Mouse (Mus musculus) liver, embryonic 15.5 days (tissue): Measurements from ENCODE around the gene Fndc8. TPM values are rescaled to one million over a fixed set of nuclear protein-coding genes. Genes with fewer than 3 reads are reported as not detected.

Experiments
- ATAC-seq: fragments of 200-750 bp; cut with Nextera tagmentation; 2 replicates; pipeline ENCODE4 v1.8.0; 2017; ENCODE audit warnings: moderate number of reproducible peaks, mild to moderate bottlenecking, moderate library complexity; ENCODE audit not compliant: insufficient read depth
- H3K27ac ChIP-seq: fragments of 300-500 bp; sonication (generic); replicated peaks from 2 replicates; pipeline ENCODE4 v1.5.1; 2015; ENCODE audit warnings: mild to moderate bottlenecking, inconsistent platforms
- H3K27me3 ChIP-seq: fragments of 300-500 bp; sonication (generic); 2 replicates; pipeline ENCODE4 v1.6.1; 2015; ENCODE audit warnings: mild to moderate bottlenecking, inconsistent platforms
- H3K36me3 ChIP-seq: fragments of 300-500 bp; sonication (generic); replicated peaks from 2 replicates; pipeline ENCODE4 v1.6.1; 2015; ENCODE audit warnings: moderate library complexity, mild to moderate bottlenecking, inconsistent platforms
- H3K4me1 ChIP-seq: fragments of 300-500 bp; sonication (generic); replicated peaks from 2 replicates; pipeline ENCODE4 v1.6.1; 2015; ENCODE audit warnings: inconsistent platforms
- H3K4me2 ChIP-seq: fragments of 300-500 bp; sonication (generic); 2 replicates; pipeline ENCODE4 v1.6.1; 2015; ENCODE audit warnings: moderate library complexity, mild to moderate bottlenecking, inconsistent platforms
- H3K4me3 ChIP-seq: fragments of 300-500 bp; sonication (generic); replicated peaks from 2 replicates; pipeline ENCODE4 v1.5.1; 2015; ENCODE audit warnings: mild to moderate bottlenecking, inconsistent platforms
- H3K9ac ChIP-seq: fragments of 300-500 bp; sonication (generic); 2 replicates; pipeline ENCODE4 v1.6.1; 2015; ENCODE audit warnings: moderate library complexity, mild to moderate bottlenecking, inconsistent platforms
- H3K9me3 ChIP-seq: fragments of 300-500 bp; sonication (generic); replicated peaks from 2 replicates; pipeline ENCODE4 v1.6.1; 2016; ENCODE audit warnings: inconsistent platforms
- WGBS: fragments of 180-500 bp; shearing (Covaris S2); methylation state at CpG from one replicate; pipeline ENCODE4 v1.1.7; 2015; ENCODE audit warnings: mixed read lengths; ENCODE audit not compliant: insufficient replicate concordance; 5-methylcytosine and 5-hydroxymethylcytosine counted together
- polyA plus RNA-seq: library from polyadenylated mRNA; unstranded; fragments of >200 nt; fragmentation: Nextera tagmentation; extraction: Ambion mirVana; gene quantifications from 2 replicates; pipeline ENCODE4 v1.2.1, GENCODE M21; 2015

Fndc8 gene
- polyA plus RNA-seq, 1 experiment from 2014 or later = 0.07 TPM

- H3K36me3 ChIP-seq = no peaks in the 10 kb centered on the region
- peaks cover 10% of the 10 kb centered on the region for H3K27me3 ChIP-seq
- 1% methylated on average over 26 of the region's 26 CpGs for WGBS
- H3K4me2 ChIP-seq = peak within 1 kb of the TSS; percentile 86
- H3K9me3 ChIP-seq = no peaks in the 10 kb centered on the region
- peak within 1 kb of the TSS; percentile 58 for H3K27ac ChIP-seq
- H3K4me1 ChIP-seq = peaks cover 31% of the 10 kb centered on the region
- H3K9ac ChIP-seq = peak within 1 kb of the TSS; percentile 74
- peak; percentile 91 for ATAC-seq
- H3K4me3 ChIP-seq = peak within 1 kb of the TSS; percentile 78
Measured at GRCm38 (mm10) chr11:82890342-82890762, 1.6 kb upstream of the Fndc8 start, which contains the start of gene Rad51d. Gene Rad51d, minus strand, starts transcription at chr11:82890614.

DNA sequence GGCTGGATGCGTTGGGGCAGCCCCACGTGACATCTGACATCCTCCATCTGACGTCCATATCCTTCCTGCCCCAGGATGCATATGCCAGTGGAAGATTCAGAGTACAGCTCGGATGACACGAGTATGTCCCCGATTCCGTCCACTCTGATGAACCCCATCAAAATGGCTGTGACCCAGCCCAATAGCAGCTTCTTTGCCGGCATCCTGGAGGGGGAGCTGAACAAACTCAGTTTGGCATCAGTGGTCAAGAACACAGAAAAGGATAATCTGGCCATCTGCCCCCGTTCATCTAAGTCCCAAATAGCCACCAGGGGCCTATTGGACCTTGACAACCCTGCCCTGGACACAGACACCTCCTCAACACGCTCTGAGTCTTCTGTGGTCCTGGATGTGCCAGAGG, 5.6 kb downstream of the Fndc8 start:
- H3K27ac ChIP-seq = no peak overlapping the region
- no peak for ATAC-seq

DNA sequence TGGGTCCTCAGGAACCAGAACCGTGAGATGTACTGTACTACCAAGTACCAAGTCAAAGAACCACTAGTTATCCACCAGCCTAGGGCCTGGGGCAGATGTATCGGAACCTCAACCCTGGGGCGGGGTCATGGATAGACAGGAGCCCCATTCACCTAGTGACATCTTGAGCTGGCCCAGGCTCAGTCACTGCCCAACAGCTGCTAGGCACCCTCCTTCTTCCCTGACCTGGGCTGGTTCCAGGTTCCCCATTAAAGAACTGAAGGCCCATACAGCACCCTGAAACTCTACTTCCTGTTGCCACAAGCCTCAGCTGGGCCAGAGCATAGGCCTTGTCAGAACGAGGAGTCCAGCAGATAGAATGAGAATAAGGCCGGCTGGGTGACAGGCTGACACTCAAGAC, 7.8 kb downstream of the Fndc8 start:
- ATAC-seq = no peak
- no peaks in the 10 kb centered on the region for H3K27me3 ChIP-seq
- H3K9ac ChIP-seq = no peak overlapping the region
- H3K9me3 ChIP-seq = no peaks in the 10 kb centered on the region
- no peak overlapping the region for H3K27ac ChIP-seq
- peaks cover 47% of the 10 kb centered on the region for H3K36me3 ChIP-seq
- WGBS = 83% methylated on average over 5 of the region's 5 CpGs
- H3K4me1 ChIP-seq = 0 out of 2 replicates have a peak, but pooled peaks cover under 1% of the 10 kb centered on the region
- no peak overlapping the region for H3K4me3 ChIP-seq
- no peak overlapping the region for H3K4me2 ChIP-seq

More for the DNA sequence above, 5.6 kb downstream of the Fndc8 start:
- Histone ChIP-seq H3K36me3 (peaks cover 25% of the 10 kb centered on the region), H3K4me3 (no peak overlapping the region), H3K9me3 (no peaks in the 10 kb centered on the region), H3K4me1 (no peaks in the 10 kb centered on the region), H3K4me2 (no peak overlapping the region), H3K9ac (no peak overlapping the region), H3K27me3 (no peaks in the 10 kb centered on the region)
- WGBS = 64% methylated on average over 10 of the region's 10 CpGs

DNA sequence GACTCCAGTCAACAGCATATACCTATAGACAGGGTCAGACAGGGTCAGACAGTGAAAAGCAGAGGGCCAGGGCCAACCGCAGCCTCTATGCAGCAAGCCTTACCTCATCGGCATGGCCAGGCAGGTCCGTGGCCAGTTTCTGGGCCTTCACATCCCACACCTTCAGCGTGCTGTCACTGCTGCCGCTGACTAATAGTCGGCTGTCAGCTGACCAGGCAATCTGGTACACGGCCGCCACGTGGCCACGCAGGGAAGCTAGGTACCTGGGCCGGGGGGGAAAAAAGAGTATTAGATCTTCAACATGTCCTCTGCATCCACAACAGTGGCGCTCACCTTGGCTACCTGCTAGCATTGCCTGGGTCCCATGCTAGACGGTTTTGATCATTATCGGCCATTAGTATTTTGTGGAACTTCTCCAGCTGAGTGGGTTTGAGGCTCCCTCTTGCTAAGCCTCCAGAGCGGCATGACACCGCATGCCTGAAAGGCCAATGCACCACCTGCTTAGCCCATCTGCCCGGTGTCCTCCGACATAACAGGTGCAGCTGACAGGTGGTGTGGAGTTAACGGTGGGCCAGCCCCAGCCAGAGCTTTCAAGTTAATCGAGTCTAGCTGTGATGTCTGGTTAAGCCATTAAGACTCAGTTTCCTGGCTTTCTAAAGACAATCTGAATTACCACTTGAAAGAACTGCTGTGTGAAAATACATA, 9.8 kb downstream of the Fndc8 start:
- no peak overlapping the region for H3K9ac ChIP-seq
- WGBS = 85% methylated on average over 20 of the region's 20 CpGs

GRCm38 (mm10) chr11:82904952-82905351, 13.0 kb downstream of the Fndc8 start:
- Histone ChIP-seq H3K4me1 (peaks cover 32% of the 10 kb centered on the region), H3K9me3 (no peaks in the 10 kb centered on the region), H3K4me2 (no peak overlapping the region), H3K27ac (no peak overlapping the region), H3K4me3 (no peak overlapping the region), H3K36me3 (peaks cover 60% of the 10 kb centered on the region), H3K9ac (no peak overlapping the region), H3K27me3 (0 out of 2 replicates have a peak, but pooled peaks cover 5% of the 10 kb centered on the region)
- no peak for ATAC-seq
- WGBS = 51% methylated on average over 8 of the region's 8 CpGs

More for the DNA sequence above, 9.8 kb downstream of the Fndc8 start:
- Histone ChIP-seq H3K4me3 (no peak overlapping the region), H3K27ac (no peak overlapping the region), H3K4me2 (no peak overlapping the region), H3K36me3 (peaks cover 63% of the 10 kb centered on the region), H3K27me3 (no peaks in the 10 kb centered on the region), H3K9me3 (no peaks in the 10 kb centered on the region), H3K4me1 (peaks cover 20% of the 10 kb centered on the region)
- no peak for ATAC-seq

DNA sequence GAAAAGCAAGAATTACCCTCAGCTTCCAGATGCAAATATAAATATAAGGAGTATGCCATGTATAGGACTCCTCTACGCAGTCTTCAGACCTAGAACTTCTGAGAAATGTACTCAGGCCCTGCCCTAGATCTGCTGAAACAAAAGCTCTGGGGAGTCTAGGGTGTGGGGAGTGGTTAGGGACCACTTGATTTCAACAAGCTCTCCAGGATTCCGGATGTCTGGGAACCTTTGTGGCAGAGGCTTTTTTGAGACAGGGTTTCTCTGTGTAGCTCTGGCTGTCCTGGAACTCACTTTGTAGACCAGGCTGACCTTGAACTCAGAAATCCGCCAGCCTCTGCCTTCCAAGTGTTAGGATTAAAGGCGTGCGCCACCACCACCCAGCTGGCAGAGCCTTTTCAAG, 13.9 kb downstream of the Fndc8 start:
- no peak for ATAC-seq
- 75% methylated on average over 5 of the region's 5 CpGs for WGBS

DNA sequence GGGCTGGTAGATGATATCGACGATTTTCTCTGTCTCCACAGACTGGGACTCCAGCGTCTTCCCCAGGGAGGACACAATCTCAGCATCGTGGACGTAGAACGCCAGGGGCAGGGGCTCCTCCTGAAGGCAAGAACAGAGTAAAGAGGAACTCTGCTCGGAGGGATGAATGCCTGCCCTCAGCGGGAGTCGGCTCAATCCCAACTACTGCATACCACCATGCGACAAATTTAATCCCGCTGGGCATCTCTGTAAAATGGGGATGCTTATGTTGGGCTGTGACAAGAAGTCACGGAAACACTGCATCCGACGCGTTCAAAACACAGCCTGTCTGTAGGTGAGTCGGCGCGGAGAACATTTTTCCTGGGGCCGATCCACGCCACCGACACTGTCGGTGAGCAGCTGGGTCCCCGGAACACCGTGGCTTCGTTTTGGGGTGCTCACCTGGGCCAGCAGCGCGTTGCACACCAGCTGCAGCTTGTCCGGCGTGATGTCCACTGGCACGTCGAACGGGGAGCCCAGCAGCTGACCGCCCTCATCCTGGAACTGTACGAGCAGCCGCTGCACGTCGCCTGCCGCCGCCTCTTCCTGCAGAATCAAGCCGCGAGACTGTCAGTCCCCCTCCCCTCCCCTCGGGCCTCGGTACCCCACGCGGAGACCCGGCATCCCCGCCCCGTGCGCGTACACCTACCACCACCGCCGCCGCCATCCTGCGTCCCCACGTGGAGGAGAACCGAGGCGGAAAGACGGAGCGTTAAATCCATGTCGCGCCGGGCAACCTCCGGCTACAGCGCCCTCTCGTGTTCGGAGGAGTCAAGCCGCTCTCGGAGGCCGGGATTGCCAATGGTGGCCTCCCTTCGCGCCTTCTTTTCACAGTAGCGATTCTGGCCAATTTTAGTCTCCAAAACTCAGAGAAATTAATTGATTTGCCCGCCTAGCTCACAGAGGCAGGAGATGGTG, 16.0 kb downstream of the Fndc8 start, which contains the start of gene Nle1:
Gene Nle1 (minus strand): TSS at position 761 of the 957 bp plus-strand sequence.
- Histone ChIP-seq H3K9me3 (no peaks in the 10 kb centered on the region), H3K27me3 (peaks cover 26% of the 10 kb centered on the region), H3K9ac (peak within 1 kb of the TSS; percentile 60), H3K4me1 (peaks cover 32% of the 10 kb centered on the region), H3K27ac (no peak within 1 kb of the TSS), H3K4me3 (peak within 1 kb of the TSS; percentile 68), H3K4me2 (peak within 1 kb of the TSS; percentile 91), H3K36me3 (peaks cover 34% of the 10 kb centered on the region)
- whole genome bisulfite sequencing = under 1% methylated on average over 73 of the region's 73 CpGs
- ATAC-seq = peak; percentile 72

More for the DNA sequence above, 13.9 kb downstream of the Fndc8 start:
- Histone ChIP-seq H3K27me3 (0 out of 2 replicates have a peak, but pooled peaks cover 12% of the 10 kb centered on the region), H3K4me3 (no peak overlapping the region), H3K36me3 (peaks cover 55% of the 10 kb centered on the region), H3K9ac (no peak overlapping the region), H3K27ac (no peak overlapping the region), H3K4me1 (peaks cover 32% of the 10 kb centered on the region), H3K4me2 (no peak overlapping the region), H3K9me3 (no peaks in the 10 kb centered on the region)

GRCm38 (mm10) chr11:82908608-82908989, 16.7 kb downstream of the Fndc8 start:
- no peak for ATAC-seq
- peak overlapping the region; percentile 68 for H3K4me3 ChIP-seq
- H3K4me1 ChIP-seq = peaks cover 32% of the 10 kb centered on the region
- H3K27me3 ChIP-seq = peaks cover 33% of the 10 kb centered on the region
- WGBS = 36% methylated on average over 10 of the region's 10 CpGs
- H3K9ac ChIP-seq = peak overlapping the region; percentile 48; the same call in 1 of the 2 replicates
- H3K9me3 ChIP-seq = no peaks in the 10 kb centered on the region
- H3K36me3 ChIP-seq = peaks cover 27% of the 10 kb centered on the region
- no peak overlapping the region for H3K27ac ChIP-seq
- peak overlapping the region; percentile 91 for H3K4me2 ChIP-seq

- no peak for ATAC-seq
- H3K9me3 ChIP-seq = no peaks in the 10 kb centered on the region
- H3K9ac ChIP-seq = no peak within 1 kb of the TSS
- H3K36me3 ChIP-seq = peaks cover 11% of the 10 kb centered on the region; the same call in 1 of the 2 replicates
- H3K27me3 ChIP-seq = peaks cover 43% of the 10 kb centered on the region
- H3K27ac ChIP-seq = no peak within 1 kb of the TSS
- no peak within 1 kb of the TSS for H3K4me3 ChIP-seq
- H3K4me2 ChIP-seq = no peak within 1 kb of the TSS
- 74% methylated on average over 4 of the region's 4 CpGs for WGBS
- peaks cover 29% of the 10 kb centered on the region for H3K4me1 ChIP-seq
Measured at GRCm38 (mm10) chr11:82910250-82910649, 18.3 kb downstream of the Fndc8 start, which contains the start of gene Unc45b. Gene Unc45b, plus strand, starts transcription at chr11:82910550.

- Histone ChIP-seq H3K36me3 (0 out of 2 replicates have a peak, but pooled peaks cover 6% of the 10 kb centered on the region), H3K4me2 (no peak overlapping the region), H3K9me3 (no peaks in the 10 kb centered on the region), H3K27me3 (peaks cover 43% of the 10 kb centered on the region), H3K4me1 (peaks cover 23% of the 10 kb centered on the region), H3K27ac (no peak overlapping the region), H3K4me3 (no peak overlapping the region), H3K9ac (no peak overlapping the region)
- WGBS = 57% methylated on average over 11 of the region's 11 CpGs
- no peak for ATAC-seq
Measured at GRCm38 (mm10) chr11:82910679-82911389, 18.9 kb downstream of the Fndc8 start.
